Mouse (Mus musculus) heart, embryonic 14.5 days (tissue): ENCODE measurements around the gene Entpd5. TPM values are rescaled to one million over a fixed set of nuclear protein-coding genes. Genes with fewer than 3 reads are reported as not detected.
A peak's percentile ranks its signal among the peaks of the same experiment; 100 is the strongest.

Experiments used
- ATAC-seq: fragments of 200-750 bp; cut with Nextera tagmentation; 2 replicates; pipeline ENCODE4 v1.8.0; 2017; ENCODE audit warnings: low read depth, moderate TSS enrichment; ENCODE audit not compliant: insufficient number of reproducible peaks, insufficient read depth, low FRiP score
- H3K27ac ChIP-seq, 2 experiments: fragments of 200-500 bp in 1 of 2; fragments of 300-500 bp in 1 of 2; sonication (generic) in 1 of 2; replicated peaks in 1 of 2; 2 replicates each; pipeline ENCODE4 v1.5.1; 2012 to 2014; ENCODE audit warnings: low read depth in 2 of 2, low read length in 2 of 2, control low read depth in 1 of 2, mild to moderate bottlenecking in 1 of 2, mixed read lengths in 1 of 2; ENCODE audit not compliant: control insufficient read depth in 1 of 2, insufficient read depth in 1 of 2
- H3K27me3 ChIP-seq: fragments of 300-500 bp; sonication (generic); 2 replicates; pipeline ENCODE4 v1.6.1; 2014; ENCODE audit warnings: mild to moderate bottlenecking, low read length, control low read depth; ENCODE audit not compliant: control insufficient read depth, insufficient read depth
- H3K36me3 ChIP-seq: fragments of 300-500 bp; sonication (generic); 2 replicates; pipeline ENCODE4 v1.6.1; 2014; ENCODE audit warnings: mild to moderate bottlenecking, control low read depth, low read length, mixed read lengths; ENCODE audit not compliant: control insufficient read depth, insufficient read depth
- H3K4me1 ChIP-seq, 2 experiments: fragments of 200-500 bp in 1 of 2; fragments of 300-500 bp in 1 of 2; sonication (generic) in 1 of 2; 2 replicates each; pipeline ENCODE4 v1.6.1; 2012 to 2014; ENCODE audit warnings: low read length in 2 of 2, control low read depth in 1 of 2, mixed read lengths in 1 of 2; ENCODE audit not compliant: control insufficient read depth in 2 of 2, insufficient read depth in 2 of 2
- H3K4me2 ChIP-seq: fragments of 300-500 bp; sonication (generic); 2 replicates; pipeline ENCODE4 v1.6.1; 2014; ENCODE audit warnings: mild to moderate bottlenecking, low read length
- H3K4me3 ChIP-seq, 2 experiments: fragments of 200-500 bp in 1 of 2; fragments of 300-500 bp in 1 of 2; sonication (generic) in 1 of 2; 2 replicates each; pipeline ENCODE4 v1.5.1; 2012 to 2014; ENCODE audit warnings: low read length in 2 of 2, mild to moderate bottlenecking in 2 of 2, control low read depth in 1 of 2, low read depth in 1 of 2, moderate library complexity in 1 of 2; ENCODE audit not compliant: control insufficient read depth in 1 of 2, insufficient read depth in 1 of 2
- H3K9ac ChIP-seq: fragments of 300-500 bp; sonication (generic); 2 replicates; pipeline ENCODE4 v1.6.1; 2014; ENCODE audit warnings: mild to moderate bottlenecking, low read length
- H3K9me3 ChIP-seq: fragments of 300-500 bp; sonication (generic); 2 replicates; pipeline ENCODE4 v1.6.1; 2016; ENCODE audit warnings: low read length, control low read depth; ENCODE audit not compliant: control insufficient read depth
- WGBS: fragments of 180-500 bp; shearing (Covaris S2); extraction: QIAGEN DNeasy Blood & Tissue Kit; methylation state at CpG from one replicate; pipeline ENCODE4 v1.1.7; 2014; 5-methylcytosine and 5-hydroxymethylcytosine counted together
- polyA plus RNA-seq: library from polyadenylated mRNA; unstranded; fragments of >200 nt; fragmentation: Nextera tagmentation; extraction: Ambion mirVana; gene quantifications from 2 replicates; pipeline ENCODE4 v1.2.1, GENCODE M21; 2014

Gene Entpd5
- polyA plus RNA-seq, 1 experiment from 2014 or later: 33.2 TPM

DNA sequence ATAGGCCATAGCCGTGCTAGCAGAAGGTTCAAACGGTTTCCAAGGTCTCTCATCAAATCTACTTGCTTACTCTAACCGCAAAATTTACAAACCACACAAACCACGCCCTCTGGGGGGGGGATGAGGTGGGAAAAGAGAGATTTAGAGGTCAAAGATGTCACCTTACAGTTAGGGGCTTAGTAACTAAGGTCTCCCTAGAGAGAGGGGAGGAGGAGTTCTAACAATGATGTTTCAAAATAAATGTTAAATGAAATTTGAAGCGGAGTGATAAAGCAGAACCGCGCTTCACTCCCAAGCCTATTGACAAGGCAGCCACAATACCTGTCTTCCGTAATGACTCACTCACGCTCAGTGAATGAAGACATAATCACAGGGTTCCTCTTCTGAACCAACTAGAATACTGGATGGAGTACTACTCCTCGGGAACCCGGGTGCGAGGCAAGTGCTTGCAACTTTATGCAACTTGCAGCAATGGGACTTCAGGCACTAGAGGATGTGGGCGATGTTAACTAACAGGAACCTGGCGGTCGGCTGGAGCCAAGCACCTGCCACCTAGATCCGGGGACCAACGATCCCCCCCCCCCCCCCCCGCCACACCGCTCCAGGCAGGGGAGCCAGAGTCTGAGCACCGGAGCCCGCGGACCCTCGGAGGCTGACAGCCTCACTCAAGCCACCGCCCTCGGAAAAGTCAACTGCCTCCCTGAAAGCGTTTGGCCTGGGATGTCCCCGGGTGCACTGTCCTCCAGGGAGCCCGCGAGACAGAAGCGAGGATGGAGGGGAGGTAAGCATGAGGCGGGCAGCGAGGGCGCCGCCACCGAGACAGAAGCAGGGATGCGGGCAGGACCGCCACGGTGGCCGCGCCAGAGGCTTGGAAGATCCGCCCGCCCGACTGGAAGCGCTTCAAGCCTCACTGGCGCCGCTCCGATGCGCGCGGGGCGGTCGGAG, 683 bp downstream of the Entpd5 start:
- ATAC-seq: peak; percentile 66
- 2% methylated on average over 46 of the region's 52 CpGs for WGBS
- Histone ChIP-seq H3K27me3 (no peaks in the 10 kb centered on the region), H3K36me3 (no peaks in the 10 kb centered on the region), H3K27ac (peak overlapping the region; percentile 68 to 90), H3K9ac (peak overlapping the region; percentile 90), H3K4me2 (peak overlapping the region; percentile 81), H3K9me3 (peaks cover 5% of the 10 kb centered on the region; the same call in 1 of the 2 replicates), H3K4me1 (peaks cover 0 to under 1% of the 10 kb centered on the region in 2 experiments; a peak in 2 of 4 replicates), H3K4me3 (peak overlapping the region; percentile 78 to 90)

DNA sequence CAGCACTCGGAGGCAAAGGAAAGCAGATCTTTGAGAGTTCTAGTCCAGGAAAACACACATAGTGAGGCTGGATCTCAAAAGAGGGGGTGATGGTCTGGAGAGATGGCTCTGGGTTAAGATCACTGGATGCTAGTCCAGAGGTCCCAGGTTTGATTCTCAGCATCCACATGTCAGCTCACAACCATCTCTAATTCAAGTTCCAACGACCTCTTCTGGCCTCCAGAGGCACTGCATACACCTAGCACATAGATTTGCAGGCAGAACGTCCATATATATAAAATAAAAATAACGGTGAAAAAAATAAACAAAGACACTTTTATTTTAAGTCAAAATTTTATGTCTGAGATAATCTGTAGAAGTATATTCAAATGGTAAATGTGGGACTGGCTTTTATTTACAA, 1.6 kb downstream of the Entpd5 start:
- no peak overlapping the region for H3K4me3 ChIP-seq
- no peak overlapping the region for H3K9ac ChIP-seq
- H3K27me3 ChIP-seq: no peaks in the 10 kb centered on the region
- no peak overlapping the region for H3K27ac ChIP-seq
- H3K4me1 ChIP-seq: peaks cover 0 to 5% of the 10 kb centered on the region in 2 experiments; a peak in 2 of 4 replicates
- 62% methylated on average over 4 of the region's 4 CpGs for WGBS
- 0 out of 2 replicates have a peak, but pooled peaks cover 3% of the 10 kb centered on the region for H3K36me3 ChIP-seq
- peaks cover 5% of the 10 kb centered on the region; the same call in 1 of the 2 replicates for H3K9me3 ChIP-seq
- ATAC-seq: no peak
- no peak overlapping the region for H3K4me2 ChIP-seq

DNA sequence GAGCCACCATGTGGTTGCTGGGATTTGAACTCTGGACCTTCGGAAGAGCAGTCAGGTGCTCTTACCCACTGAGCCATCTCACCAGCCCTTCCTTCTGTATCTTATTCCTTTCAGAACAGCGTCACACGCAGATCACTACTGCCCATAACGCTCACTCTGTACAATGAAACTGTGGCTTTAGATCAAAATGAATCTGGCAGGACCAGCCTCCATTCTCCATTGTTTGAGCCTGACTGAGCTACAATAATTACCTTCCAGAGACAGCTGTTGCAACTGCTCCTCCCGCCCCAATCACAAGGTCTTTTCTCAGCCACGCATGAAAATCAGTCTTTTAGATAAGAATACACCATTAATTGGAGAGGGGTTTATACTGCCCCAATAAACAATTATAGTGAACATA, 4.3 kb downstream of the Entpd5 start:
- Histone ChIP-seq H3K4me3 (no peak overlapping the region), H3K4me1 (peaks cover 0 to 5% of the 10 kb centered on the region in 2 experiments; a peak in 2 of 4 replicates), H3K36me3 (0 out of 2 replicates have a peak, but pooled peaks cover 3% of the 10 kb centered on the region), H3K27me3 (no peaks in the 10 kb centered on the region), H3K4me2 (no peak overlapping the region), H3K27ac (no peak overlapping the region), H3K9ac (no peak overlapping the region), H3K9me3 (peaks cover 5% of the 10 kb centered on the region; the same call in 1 of the 2 replicates)
- 87% methylated on average over 6 of the region's 6 CpGs for WGBS
- ATAC-seq: no peak

DNA sequence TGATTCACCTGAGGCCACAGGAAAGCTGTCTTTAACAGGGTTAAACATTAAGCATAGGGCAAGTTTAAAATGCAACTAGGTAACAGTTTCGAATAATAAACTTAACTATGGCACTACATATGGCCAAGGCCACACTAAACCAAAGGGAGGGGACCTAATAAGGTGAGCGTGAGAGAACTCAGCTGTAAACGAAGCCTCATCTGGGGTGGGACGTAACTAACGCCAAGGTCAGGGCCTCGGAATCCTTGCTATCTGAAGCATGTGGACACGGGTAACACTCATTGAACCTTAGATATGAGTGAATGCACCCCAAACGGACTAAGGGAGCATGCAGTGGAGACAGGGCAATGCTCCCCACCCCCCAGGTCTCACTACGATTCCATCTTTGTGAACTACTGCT, 5.9 kb downstream of the Entpd5 start:
- Histone ChIP-seq H3K27me3 (no peaks in the 10 kb centered on the region), H3K9me3 (peaks cover 5% of the 10 kb centered on the region; the same call in 1 of the 2 replicates), H3K9ac (no peak overlapping the region), H3K36me3 (0 out of 2 replicates have a peak, but pooled peaks cover 3% of the 10 kb centered on the region), H3K4me3 (no peak overlapping the region), H3K4me2 (no peak overlapping the region), H3K27ac (no peak overlapping the region), H3K4me1 (peaks cover 0 to 5% of the 10 kb centered on the region in 2 experiments; a peak in 2 of 4 replicates)
- 37% methylated on average over 9 of the region's 9 CpGs for WGBS
- no peak for ATAC-seq

DNA sequence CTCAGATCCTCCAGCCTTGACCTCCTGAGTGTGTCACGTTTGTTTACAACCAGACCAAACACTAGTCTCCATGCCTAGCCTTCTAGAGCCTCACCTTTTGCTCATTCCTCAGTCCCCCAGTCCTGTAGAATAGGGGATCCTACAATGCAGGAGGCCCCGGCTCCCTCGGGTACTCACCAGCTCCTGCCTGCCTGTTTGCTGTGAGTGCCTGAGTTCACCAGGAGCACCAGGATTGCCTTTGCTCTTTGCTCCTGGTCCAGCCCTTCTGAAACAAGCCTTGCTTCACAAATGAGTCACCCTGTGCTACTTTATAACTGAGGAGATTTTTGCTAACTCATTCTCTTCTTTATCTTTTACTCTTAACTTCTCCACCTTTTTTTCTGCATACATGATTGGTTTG, 8.2 kb downstream of the Entpd5 start:
- H3K4me3 ChIP-seq: no peak overlapping the region
- peaks cover 0 to 5% of the 10 kb centered on the region in 2 experiments; a peak in 2 of 4 replicates for H3K4me1 ChIP-seq
- no peak overlapping the region for H3K27ac ChIP-seq
- H3K27me3 ChIP-seq: no peaks in the 10 kb centered on the region
- H3K9me3 ChIP-seq: no peaks in the 10 kb centered on the region
- no peak overlapping the region for H3K4me2 ChIP-seq
- H3K9ac ChIP-seq: no peak overlapping the region
- peaks cover 14% of the 10 kb centered on the region for H3K36me3 ChIP-seq
- ATAC-seq: no peak
- WGBS: 61% methylated on average over 3 of the region's 3 CpGs

DNA sequence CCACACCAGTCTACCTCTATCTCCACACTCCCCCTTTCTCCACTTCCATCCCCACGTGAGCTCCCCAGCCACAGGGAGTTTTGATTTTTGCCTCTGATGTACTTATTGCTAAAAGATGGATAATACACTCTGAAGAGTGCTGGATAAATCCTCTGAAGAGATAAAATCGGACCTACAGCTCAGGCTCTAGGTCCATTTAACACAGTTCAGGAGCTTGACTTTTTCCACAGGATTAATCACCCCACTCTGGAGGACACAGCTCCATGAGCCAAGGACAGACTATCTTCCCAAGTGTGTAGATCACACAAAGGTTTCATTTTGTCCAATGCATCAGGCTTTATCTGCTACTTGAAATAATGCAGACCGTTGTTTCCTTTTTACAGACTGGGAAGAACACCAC, 8.8 kb downstream of the Entpd5 start:
- no peaks in the 10 kb centered on the region for H3K27me3 ChIP-seq
- no peak overlapping the region for H3K27ac ChIP-seq
- H3K9me3 ChIP-seq: no peaks in the 10 kb centered on the region

DNA sequence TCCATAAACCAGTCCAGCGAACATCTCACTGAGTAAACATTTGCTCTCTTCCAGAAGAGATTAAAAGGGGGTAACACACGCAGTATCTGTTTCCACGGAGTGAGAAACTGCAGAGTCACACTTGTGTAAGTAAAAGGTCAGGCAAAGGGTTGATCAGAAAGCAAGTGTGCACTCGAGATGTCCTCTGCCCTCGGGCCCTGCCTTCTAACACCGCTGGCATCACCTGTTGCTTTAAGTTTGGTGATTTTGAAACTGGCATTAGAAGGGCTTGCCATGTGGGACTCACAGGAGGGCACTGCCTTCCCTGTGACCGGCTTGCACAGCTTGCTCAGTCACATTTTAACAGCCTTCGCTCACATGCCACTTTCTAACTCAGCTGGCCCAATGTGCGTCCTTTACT, 9.2 kb downstream of the Entpd5 start:
- peaks cover 0 to 5% of the 10 kb centered on the region in 2 experiments; a peak in 2 of 4 replicates for H3K4me1 ChIP-seq
- WGBS: 73% methylated on average over 9 of the region's 9 CpGs
- peaks cover 20% of the 10 kb centered on the region for H3K36me3 ChIP-seq
- no peak overlapping the region for H3K27ac ChIP-seq
- no peak overlapping the region for H3K4me2 ChIP-seq
- H3K9ac ChIP-seq: no peak overlapping the region
- H3K9me3 ChIP-seq: no peaks in the 10 kb centered on the region
- no peaks in the 10 kb centered on the region for H3K27me3 ChIP-seq
- H3K4me3 ChIP-seq: no peak overlapping the region
- ATAC-seq: no peak

More for the DNA sequence above, 8.8 kb downstream of the Entpd5 start:
- H3K4me2 ChIP-seq: no peak overlapping the region
- H3K4me3 ChIP-seq: no peak overlapping the region
- no peak overlapping the region for H3K9ac ChIP-seq
- WGBS: 63% methylated on average over 3 of the region's 3 CpGs
- peaks cover 0 to 5% of the 10 kb centered on the region in 2 experiments; a peak in 2 of 4 replicates for H3K4me1 ChIP-seq
- H3K36me3 ChIP-seq: peaks cover 20% of the 10 kb centered on the region
- no peak for ATAC-seq
